Mouse (Mus musculus) embryonic facial prominence, embryonic 14.5 days (tissue): ENCODE data around the gene Zfp219. TPM values are rescaled to one million over a fixed set of nuclear protein-coding genes. Genes with fewer than 3 reads are reported as not detected.

Experiments used
- ATAC-seq: fragments of 200-750 bp; cut with Nextera tagmentation; 2 replicates; pipeline ENCODE4 v1.8.0; 2017; ENCODE audit warnings: low read depth, moderate number of reproducible peaks, moderate TSS enrichment
- DNase-seq: peaks from one replicate; pipeline ENCODE4 v3.0.0-alpha.2; 2015; ENCODE audit warnings: low spot score
- H3K27ac ChIP-seq: fragments of 300-500 bp; sonication (generic); replicated peaks from 2 replicates; pipeline ENCODE4 v1.5.1; 2014; ENCODE audit warnings: low read depth, mild to moderate bottlenecking, low read length, moderate library complexity
- H3K27me3 ChIP-seq: fragments of 300-500 bp; sonication (generic); replicated peaks from 2 replicates; pipeline ENCODE4 v1.6.1; 2014; ENCODE audit warnings: low read length; ENCODE audit not compliant: control insufficient read depth, insufficient read depth
- H3K36me3 ChIP-seq: fragments of 300-500 bp; sonication (generic); 2 replicates; pipeline ENCODE4 v1.6.1; 2014; ENCODE audit warnings: low read length, mixed read lengths; ENCODE audit not compliant: control insufficient read depth, insufficient read depth
- H3K4me1 ChIP-seq: fragments of 300-500 bp; sonication (generic); 2 replicates; pipeline ENCODE4 v1.6.1; 2014; ENCODE audit warnings: antibody characterized with exemption, low read length; ENCODE audit not compliant: control insufficient read depth, insufficient read depth
- H3K4me2 ChIP-seq: fragments of 300-500 bp; sonication (generic); 2 replicates; pipeline ENCODE4 v1.6.1; 2014; ENCODE audit warnings: low read depth, mild to moderate bottlenecking, low read length, moderate library complexity, mixed read lengths
- H3K4me3 ChIP-seq: fragments of 300-500 bp; sonication (generic); 2 replicates; pipeline ENCODE4 v1.5.1; 2014; ENCODE audit warnings: low read depth, mild to moderate bottlenecking, low read length
- H3K9ac ChIP-seq: fragments of 300-500 bp; sonication (generic); 2 replicates; pipeline ENCODE4 v1.6.1; 2014; ENCODE audit warnings: low read depth, mild to moderate bottlenecking, low read length, moderate library complexity, mixed read lengths
- H3K9me3 ChIP-seq: fragments of 300-500 bp; sonication (generic); 2 replicates; pipeline ENCODE4 v1.6.1; 2016; ENCODE audit warnings: low read length; ENCODE audit not compliant: control insufficient read depth
- WGBS: fragments of 180-500 bp; shearing (Covaris S2); extraction: QIAGEN DNeasy Blood & Tissue Kit; methylation state at CpG from one replicate; pipeline ENCODE4 v1.1.7; 2014; 5-methylcytosine and 5-hydroxymethylcytosine counted together
- polyA plus RNA-seq: library from polyadenylated mRNA; unstranded; fragments of >200 nt; fragmentation: Nextera tagmentation; extraction: Ambion mirVana; gene quantifications from 2 replicates; pipeline ENCODE4 v1.2.1, GENCODE M21; 2014

Zfp219 gene
- polyA plus RNA-seq, 1 experiment from 2014 or later = 21.4 TPM

- Histone ChIP-seq H3K4me3 (peak overlapping the region; percentile 19), H3K4me2 (peak overlapping the region; percentile 42), H3K27me3 (no peaks in the 10 kb centered on the region), H3K36me3 (peaks cover 30% of the 10 kb centered on the region), H3K9me3 (no peaks in the 10 kb centered on the region), H3K4me1 (peaks cover 14% of the 10 kb centered on the region), H3K9ac (peak overlapping the region; percentile 43; the same call in 1 of the 2 replicates), H3K27ac (peak overlapping the region; percentile 76; the same call in 1 of the 2 replicates)
- WGBS = 9% methylated on average over 9 of the region's 9 CpGs
- ATAC-seq = peak; percentile 68
- DNase-seq = peak; percentile 92
These were observed 10.0 kb downstream of the Zfp219 start for GRCm38 (mm10) chr14:52010446-52011111.

GRCm38 (mm10) chr14:52009841-52010240 lies 10.7 kb downstream of the Zfp219 start:
- Histone ChIP-seq H3K27me3 (no peaks in the 10 kb centered on the region), H3K4me1 (peaks cover 12% of the 10 kb centered on the region), H3K9me3 (no peaks in the 10 kb centered on the region), H3K9ac (no peak overlapping the region), H3K4me2 (peak overlapping the region; percentile 42), H3K27ac (peak overlapping the region; percentile 76; the same call in 1 of the 2 replicates), H3K4me3 (0 out of 2 replicates have a peak overlapping the region, but pooled peaks have one; percentile 19), H3K36me3 (peaks cover 37% of the 10 kb centered on the region)
- ATAC-seq = no peak
- no peak for DNase-seq
- 58% methylated on average over 6 of the region's 6 CpGs for WGBS

- H3K9me3 ChIP-seq = no peaks in the 10 kb centered on the region
- ATAC-seq (no peak), DNase-seq (no peak)
- peaks cover 12% of the 10 kb centered on the region for H3K4me1 ChIP-seq
- H3K36me3 ChIP-seq = peaks cover 42% of the 10 kb centered on the region
- H3K27me3 ChIP-seq = no peaks in the 10 kb centered on the region
- H3K9ac ChIP-seq = peak overlapping the region; percentile 30; the same call in 1 of the 2 replicates
- no peak overlapping the region for H3K27ac ChIP-seq
- 53% methylated on average over 25 of the region's 26 CpGs for WGBS
- H3K4me2 ChIP-seq = peak overlapping the region; percentile 42
- H3K4me3 ChIP-seq = no peak overlapping the region
These were observed 11.2 kb downstream of the Zfp219 start for GRCm38 (mm10) chr14:52009361-52009760.

GRCm38 (mm10) chr14:52008321-52009203 lies 12.0 kb downstream of the Zfp219 start:
- Histone ChIP-seq H3K9me3 (no peaks in the 10 kb centered on the region), H3K4me2 (peak overlapping the region; percentile 42), H3K4me3 (no peak overlapping the region), H3K27ac (no peak overlapping the region), H3K36me3 (peaks cover 50% of the 10 kb centered on the region), H3K4me1 (peaks cover 12% of the 10 kb centered on the region), H3K9ac (peak overlapping the region; percentile 30; the same call in 1 of the 2 replicates), H3K27me3 (no peaks in the 10 kb centered on the region)
- 60% methylated on average over 33 of the region's 38 CpGs for WGBS
- DNase-seq = peak; percentile 89
- ATAC-seq = peak; percentile 65

GRCm38 (mm10) chr14:52006771-52007170 lies 13.8 kb downstream of the Zfp219 start:
- ATAC-seq = no peak
- 94% methylated on average over 22 of the region's 23 CpGs for WGBS
- peaks cover 68% of the 10 kb centered on the region for H3K36me3 ChIP-seq

GRCm38 (mm10) chr14:52006241-52006640 lies 14.3 kb downstream of the Zfp219 start:
- H3K36me3 ChIP-seq = peaks cover 71% of the 10 kb centered on the region
- no peaks in the 10 kb centered on the region for H3K9me3 ChIP-seq
- H3K27me3 ChIP-seq = no peaks in the 10 kb centered on the region
- ATAC-seq = no peak
- H3K9ac ChIP-seq = no peak overlapping the region
- 73% methylated on average over 8 of the region's 8 CpGs for WGBS
- H3K4me1 ChIP-seq = peaks cover 12% of the 10 kb centered on the region
- H3K4me2 ChIP-seq = no peak overlapping the region
- no peak overlapping the region for H3K27ac ChIP-seq
- no peak overlapping the region for H3K4me3 ChIP-seq
- no peak for DNase-seq

More at GRCm38 (mm10) chr14:52006771-52007170, 13.8 kb downstream of the Zfp219 start:
- no peak for DNase-seq
- Histone ChIP-seq H3K9me3 (no peaks in the 10 kb centered on the region), H3K27me3 (no peaks in the 10 kb centered on the region), H3K27ac (no peak overlapping the region), H3K4me2 (no peak overlapping the region), H3K4me3 (no peak overlapping the region), H3K4me1 (peaks cover 12% of the 10 kb centered on the region), H3K9ac (no peak overlapping the region)

- Histone ChIP-seq H3K9ac (no peak overlapping the region), H3K4me3 (no peak overlapping the region), H3K9me3 (no peaks in the 10 kb centered on the region), H3K4me2 (no peak overlapping the region), H3K36me3 (peaks cover 76% of the 10 kb centered on the region), H3K27me3 (no peaks in the 10 kb centered on the region), H3K27ac (no peak overlapping the region), H3K4me1 (peaks cover 8% of the 10 kb centered on the region)
- ATAC-seq (no peak), DNase-seq (no peak)
- WGBS = 78% methylated on average over 6 of the region's 6 CpGs
These were observed 14.9 kb downstream of the Zfp219 start for GRCm38 (mm10) chr14:52005616-52006015.

- DNase-seq (no peak), ATAC-seq (no peak)
- Histone ChIP-seq H3K27me3 (no peaks in the 10 kb centered on the region), H3K9me3 (no peaks in the 10 kb centered on the region), H3K4me3 (no peak overlapping the region), H3K4me1 (peaks cover 6% of the 10 kb centered on the region; the same call in 1 of the 2 replicates), H3K36me3 (peaks cover 80% of the 10 kb centered on the region), H3K9ac (no peak overlapping the region), H3K4me2 (no peak overlapping the region), H3K27ac (no peak overlapping the region)
- 71% methylated on average over 7 of the region's 7 CpGs for WGBS
These were observed 15.4 kb downstream of the Zfp219 start for GRCm38 (mm10) chr14:52005141-52005540.
